In the genomic region with DNA sequence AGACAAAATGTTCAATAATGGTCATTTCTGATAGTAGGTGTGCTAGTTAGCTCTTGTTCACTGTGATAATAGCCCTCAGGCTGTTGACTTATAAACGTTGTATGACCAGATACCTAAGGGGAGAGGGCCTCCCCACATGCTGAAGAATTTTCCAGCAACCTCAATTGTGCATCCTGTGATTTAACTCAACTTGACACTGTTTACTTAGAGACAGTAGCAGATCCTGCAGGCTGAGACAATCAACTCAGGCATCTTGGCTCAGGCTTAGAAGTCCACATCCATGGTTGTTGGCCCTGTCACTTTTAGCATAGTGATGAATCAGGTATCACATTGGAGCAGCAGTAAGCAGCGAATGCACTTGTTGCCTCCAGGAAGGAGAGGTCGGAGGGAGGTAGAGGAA, we compare ENCODE assay signal across 13 mouse cellular contexts.
"Had no signal": no experiment of that assay in that cellular context is flagged by ENCODE, and none has a peak within 500 bp of the region (broad histone marks: within the 10 kb centered on the region; RNA-seq: fewer than 3 reads in every experiment).

No protein-coding gene starts in this region.

- DNase-seq: kidney, adult 9 months; midbrain, embryonic 14.5 days; right cerebral cortex, postnatal 4 days; spleen, adult 18-20 months; thymus, adult 2 months; thymus, postnatal 25 days had no signal

- H3K27me3 ChIP-seq: limb, embryonic 13.5 days; liver, embryonic 15.5 days; neural tube, embryonic 15.5 days had no signal

- H3K9me3 ChIP-seq: limb, embryonic 13.5 days; liver, embryonic 15.5 days; neural tube, embryonic 15.5 days had no signal

- H3K4me3 ChIP-seq: limb, embryonic 13.5 days; liver, embryonic 15.5 days; midbrain, embryonic 10.5 days; myocyte; neural tube, embryonic 15.5 days had no signal

- H3K9ac ChIP-seq: limb, embryonic 13.5 days; liver, embryonic 15.5 days; neural tube, embryonic 15.5 days had no signal

- H3K4me2 ChIP-seq: limb, embryonic 13.5 days; liver, embryonic 15.5 days; neural tube, embryonic 15.5 days had no signal

- H3K27ac ChIP-seq: limb, embryonic 13.5 days; liver, embryonic 15.5 days; midbrain, embryonic 10.5 days; neural tube, embryonic 15.5 days had no signal

- H3K4me1 ChIP-seq: liver, embryonic 15.5 days; neural tube, embryonic 15.5 days had no signal

- ATAC-seq: inflammation-experienced regulatory T-cells, adult 6 months; intestine, postnatal 0 days had no signal

- H3K36me3 ChIP-seq: limb, embryonic 13.5 days; liver, embryonic 15.5 days; midbrain, embryonic 10.5 days; neural tube, embryonic 15.5 days had no signal
